Mouse (Mus musculus): ENCODE data around the gene Tmod1.
A peak's percentile ranks its signal among the peaks of the same experiment; 100 is the strongest.

The Tmod1 gene

GRCm38 (mm10) chr4:46131791-46132190 is 93.1 kb downstream of the Tmod1 start:
- DNase-seq (ENCODE audit: low read depth, low spot score) = no peak

- DNase-seq (ENCODE audit: low read depth, low spot score) = no peak
Observed at GRCm38 (mm10) chr4:46137629-46138286, 99.0 kb downstream of the Tmod1 start.

DNA sequence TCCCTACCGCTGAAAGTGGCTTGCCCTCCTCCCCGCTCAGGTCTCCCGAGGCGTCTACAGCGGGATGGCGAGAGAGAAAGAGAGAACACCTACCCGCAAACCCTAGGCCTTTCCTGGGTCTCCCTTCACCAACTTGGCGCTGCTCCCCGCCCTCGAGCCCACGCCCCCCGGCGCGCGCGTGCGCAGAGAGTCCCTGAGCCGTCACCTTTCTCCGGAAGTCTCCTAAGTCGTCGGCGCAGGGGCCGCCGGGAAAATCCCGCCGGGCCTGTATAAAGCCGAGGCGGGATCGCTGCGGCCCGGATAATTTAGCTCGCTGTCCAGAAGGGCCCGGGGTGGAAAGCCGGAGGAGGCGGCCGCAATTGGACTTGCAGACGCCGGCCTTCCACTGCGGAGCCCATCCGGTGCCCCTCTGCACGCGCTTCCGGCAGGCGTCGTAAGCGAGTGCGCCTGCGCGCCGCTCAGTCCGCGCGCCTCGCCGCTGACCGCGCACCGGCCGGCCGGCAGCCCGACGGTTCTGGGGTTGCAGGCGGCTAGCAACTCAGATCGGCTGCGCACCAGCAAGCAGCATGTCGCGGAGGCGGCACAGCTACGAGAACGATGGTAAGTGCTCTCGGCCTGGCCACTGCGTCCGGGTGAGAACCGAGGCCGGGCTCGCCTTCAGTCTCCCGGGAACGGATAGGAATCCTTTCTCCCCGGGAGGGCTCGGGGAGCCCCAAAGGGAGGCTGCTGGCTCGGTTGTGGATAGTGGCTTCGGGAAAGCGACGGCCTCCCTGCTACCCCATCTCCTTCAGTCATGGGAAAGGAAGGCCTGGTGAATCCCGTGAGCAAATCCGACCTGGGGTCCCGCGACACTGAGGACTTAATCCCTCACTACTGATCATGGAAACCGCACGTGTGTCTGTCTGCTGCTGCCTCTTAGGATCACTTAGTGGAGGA is 99.8 kb downstream of the Tmod1 start, which contains the start of the genes Ncbp1 and Tstd2:
Gene Ncbp1 (plus strand): TSS at position 327 of the 936 bp plus-strand sequence.
Gene Tstd2 (minus strand): TSS at position 408 of the 936 bp plus-strand sequence.
- DNase-seq (ENCODE audit: low read depth, low spot score) = peak; percentile 96

DNA sequence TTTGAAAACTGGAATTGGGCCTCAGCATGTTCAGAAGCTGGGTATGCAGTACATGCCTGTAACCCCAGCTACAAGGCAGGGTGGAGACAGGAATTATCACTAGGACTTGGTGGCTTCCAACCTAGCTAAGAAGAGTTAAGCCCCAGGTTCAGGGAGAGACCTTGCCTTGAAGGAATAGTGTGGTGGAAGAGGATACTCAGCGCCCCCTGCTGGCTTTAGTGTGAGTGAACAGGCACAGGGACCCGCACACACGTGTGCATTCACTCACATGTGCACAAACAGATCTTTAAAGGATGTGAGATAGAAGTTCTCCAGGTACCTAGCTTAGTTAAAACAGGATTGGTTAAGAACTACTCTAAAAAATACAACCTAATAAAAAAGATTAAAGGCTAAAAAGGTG is 105.6 kb downstream of the Tmod1 start:
- peak; percentile 37 for DNase-seq (ENCODE audit: low read depth, low spot score)

- no peak for DNase-seq (ENCODE audit: low read depth, low spot score)
Observed at GRCm38 (mm10) chr4:46146881-46147280, 108.1 kb downstream of the Tmod1 start.

GRCm38 (mm10) chr4:46151903-46152544 is 113.3 kb downstream of the Tmod1 start:
- peak; percentile 83 for DNase-seq (ENCODE audit: low read depth, low spot score)

GRCm38 (mm10) chr4:46164027-46164426 is 125.3 kb downstream of the Tmod1 start:
- no peak for DNase-seq (ENCODE audit: low read depth, low spot score)
